Mouse (Mus musculus): ENCODE measurements around the gene Fcer2a. TPM values are rescaled to one million over a fixed set of nuclear protein-coding genes. Genes with fewer than 3 reads are reported as not detected.

Gene Fcer2a
- 1 to 10 TPM; 1.1 to 1.4 TPM for total RNA-seq (2021)
- long read RNA-seq, experiment 1, partial matches to known transcripts: 2 of 2 reads
- long read RNA-seq, experiment 1, other reads (novel, unspliced or antisense): 0 of 2 reads
- long read RNA-seq, experiment 2, partial matches to known transcripts: 1 of 1 reads
- long read RNA-seq, experiment 2, other reads (novel, unspliced or antisense): 0 of 1 reads

- no peak for DNase-seq
Observed at GRCm38 (mm10) chr8:3694121-3694520, at the start of gene Fcer2a. Gene Fcer2a, minus strand, starts transcription at chr8:3694175.

DNA sequence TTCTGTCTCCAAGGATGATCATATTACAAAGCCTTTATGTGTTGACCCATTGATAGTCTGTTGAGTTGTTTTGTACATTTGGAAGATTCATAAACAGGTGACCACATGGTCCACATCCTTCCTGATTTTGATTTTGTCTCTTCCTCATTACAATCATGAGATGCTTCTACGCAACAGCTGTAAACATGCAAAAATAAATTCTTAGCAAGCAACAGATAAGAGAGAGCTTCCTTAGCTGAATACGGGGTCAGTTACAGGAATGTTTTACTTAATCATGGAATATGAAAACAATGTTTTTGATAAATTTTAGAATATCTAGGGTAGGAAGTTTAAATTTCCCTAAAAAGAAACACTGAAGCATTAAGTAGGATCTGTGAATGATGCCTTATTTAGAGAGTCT lies 43.0 kb upstream of the Fcer2a start:
- DNase-seq: no peak

DNA sequence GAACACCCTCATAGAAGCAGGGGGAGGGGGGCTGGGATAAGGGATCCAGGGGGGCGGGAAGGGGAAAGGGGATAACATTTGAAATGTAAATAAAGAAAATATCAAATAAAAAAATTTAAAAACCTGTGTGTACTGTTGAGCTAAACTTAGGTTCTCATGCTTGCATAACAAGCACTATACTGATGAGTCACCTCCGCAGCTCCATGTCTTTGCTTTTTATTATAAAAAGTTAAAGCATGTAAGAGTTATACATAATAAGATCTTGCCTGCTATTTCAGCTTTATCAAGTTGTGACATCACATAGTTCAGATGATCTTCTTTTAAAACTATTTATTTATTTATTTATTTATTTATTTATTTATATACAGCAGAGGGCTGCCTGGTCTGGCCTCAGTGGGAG lies 41.6 kb upstream of the Fcer2a start:
- no peak for DNase-seq

- DNase-seq: no peak
Observed at GRCm38 (mm10) chr8:3734084-3734483, 40.1 kb upstream of the Fcer2a start.

DNA sequence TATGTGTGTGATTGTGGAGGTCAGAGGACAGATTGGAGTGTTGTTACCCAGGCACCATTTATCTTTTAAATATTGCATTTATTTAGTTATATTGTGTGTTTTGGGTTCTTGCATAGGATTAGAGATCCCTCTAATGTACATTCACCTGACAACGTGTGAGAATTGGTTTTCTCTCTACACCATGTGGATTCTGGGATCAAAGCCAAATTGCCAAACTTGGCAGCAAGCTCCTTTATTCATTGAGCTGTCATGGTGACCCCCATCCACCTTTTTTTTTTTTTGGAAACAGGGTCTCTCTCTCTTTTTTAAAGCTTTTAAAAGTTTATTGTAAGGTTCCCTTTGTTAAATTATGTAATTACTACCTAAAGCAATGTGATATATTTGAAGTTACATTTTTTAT lies 27.1 kb upstream of the Fcer2a start:
- no peak for DNase-seq

DNA sequence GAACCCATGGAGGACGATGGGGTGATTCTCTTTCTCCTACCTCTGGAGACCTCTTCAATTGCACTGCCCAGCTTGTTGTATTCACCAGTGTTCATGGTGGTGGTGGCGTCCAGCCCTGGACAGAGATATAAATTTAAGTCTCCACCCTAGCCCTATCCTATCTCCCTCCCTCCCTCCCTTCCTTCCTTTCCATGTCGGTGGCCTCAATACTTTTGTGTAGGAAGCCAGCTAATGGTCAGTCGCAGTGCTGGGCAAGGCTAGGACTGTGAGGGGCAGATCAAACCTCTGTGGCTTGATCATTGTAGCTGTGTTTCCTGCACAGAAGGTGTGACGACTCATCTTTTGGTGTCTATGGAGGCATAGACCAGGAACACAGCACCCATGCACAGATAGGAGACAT lies 26.6 kb upstream of the Fcer2a start, which contains the start of gene Clec4g:
Gene Clec4g, minus strand, starts transcription at position 101 of the 400 bp plus-strand sequence.
- DNase-seq: no peak

DNA sequence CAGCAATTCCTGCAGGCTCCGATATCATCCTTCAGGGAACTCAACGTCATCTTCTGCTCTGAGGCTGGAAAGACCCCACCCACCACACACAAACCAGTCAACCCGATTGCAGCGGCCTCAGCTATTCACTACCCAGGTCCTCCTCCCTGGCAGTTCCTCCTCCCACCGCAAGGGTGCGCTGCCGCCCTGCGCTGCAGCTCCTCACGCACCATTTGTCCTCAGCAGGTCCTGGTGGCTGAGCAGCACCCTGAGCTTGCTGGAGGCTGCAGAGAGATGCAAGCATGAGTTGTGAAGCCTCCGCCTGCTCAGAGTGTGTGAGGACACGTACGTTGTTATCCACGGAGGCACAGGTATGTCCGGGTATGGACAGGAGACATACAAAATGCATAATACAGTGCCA lies 24.6 kb upstream of the Fcer2a start:
- peak; percentile 68 for DNase-seq

DNA sequence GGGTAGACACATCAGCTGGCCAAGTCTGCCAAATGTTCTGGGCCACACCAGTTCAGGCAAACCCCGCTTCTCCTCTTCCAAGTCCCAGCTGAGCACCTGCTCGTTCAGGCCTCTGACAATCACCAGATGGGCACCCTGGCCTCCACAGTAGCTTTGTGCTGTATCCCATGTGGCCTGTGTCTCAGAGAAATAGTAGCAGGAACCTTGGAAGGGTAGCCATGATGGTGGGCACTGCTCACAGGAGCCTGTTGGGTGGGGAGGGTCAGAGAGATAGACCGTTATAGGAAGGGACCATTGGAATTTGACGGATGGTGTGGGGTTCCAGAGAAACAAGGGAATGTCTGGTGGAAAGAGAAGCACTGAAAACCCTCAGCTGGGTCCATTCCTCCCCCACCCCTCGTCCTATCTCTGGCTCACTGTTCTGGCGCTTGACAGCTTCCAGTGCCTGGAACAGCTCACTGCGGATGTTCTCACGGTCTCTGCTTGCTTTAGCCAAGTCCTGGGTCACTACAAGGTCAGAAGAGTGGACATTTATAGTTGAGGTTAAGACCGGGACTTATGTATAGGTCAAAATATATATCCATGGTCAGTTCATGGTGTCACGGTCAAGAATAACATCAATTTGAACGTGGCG lies 23.5 kb upstream of the Fcer2a start:
- DNase-seq: no peak

DNA sequence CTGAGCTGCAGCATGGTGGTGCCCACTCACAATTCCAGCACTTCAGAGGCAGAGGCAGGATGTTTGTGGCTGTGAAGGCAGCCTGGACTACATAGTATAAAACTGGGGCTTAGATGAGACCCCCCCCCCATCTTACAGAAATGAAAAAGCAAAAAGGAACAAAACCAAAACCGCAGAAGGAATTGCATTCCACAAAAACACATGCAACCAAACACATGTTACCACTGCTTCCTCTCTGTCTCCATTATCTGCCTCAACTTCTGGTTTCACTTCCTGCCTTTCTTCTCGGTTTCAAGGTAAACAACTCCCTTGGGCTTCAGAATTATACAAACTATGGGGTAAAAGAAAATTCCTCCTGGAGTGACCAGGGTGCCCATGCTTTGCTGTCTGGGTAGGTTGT lies 17.7 kb upstream of the Fcer2a start:
- no peak for DNase-seq

DNA sequence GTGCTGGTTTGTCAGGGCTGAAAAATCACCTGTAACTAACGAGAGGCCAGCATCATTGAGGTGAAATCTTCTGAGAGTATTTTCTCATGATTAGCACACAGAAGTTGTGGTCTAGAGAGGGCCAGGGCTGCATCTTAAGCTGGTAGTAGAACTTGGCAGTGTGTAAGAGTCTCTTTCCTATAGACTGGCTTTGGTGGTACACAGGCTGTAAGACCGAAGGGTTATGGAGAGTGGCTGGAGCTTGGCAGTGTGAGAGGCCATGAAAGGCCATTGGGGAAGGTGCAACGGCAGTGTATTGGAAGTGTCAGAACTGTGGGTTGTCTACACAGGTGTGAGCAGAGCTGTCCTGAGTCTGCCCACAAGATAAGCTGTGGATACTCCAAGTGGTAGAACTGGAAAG lies 16.3 kb upstream of the Fcer2a start:
- DNase-seq: no peak

DNA sequence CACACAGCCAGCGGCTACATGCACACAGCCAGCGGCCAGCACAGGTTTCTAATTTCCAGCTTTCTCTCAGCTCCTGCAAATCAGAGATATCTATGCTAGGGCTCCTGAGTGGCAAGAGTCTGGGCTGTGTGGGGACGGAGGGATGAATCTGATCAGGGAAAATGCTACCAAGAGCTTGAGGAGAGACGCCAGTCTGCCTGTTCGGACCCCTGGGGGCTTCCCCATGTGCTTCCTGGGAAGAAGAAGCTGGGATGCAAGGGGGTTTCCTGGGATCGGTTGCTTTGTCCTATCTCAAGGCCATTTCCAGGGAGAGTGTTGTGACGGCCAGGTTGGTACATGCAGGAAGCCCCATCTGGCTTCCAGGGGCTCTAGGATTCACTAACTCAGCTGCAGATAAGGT lies 13.6 kb upstream of the Fcer2a start:
- no peak for DNase-seq

DNA sequence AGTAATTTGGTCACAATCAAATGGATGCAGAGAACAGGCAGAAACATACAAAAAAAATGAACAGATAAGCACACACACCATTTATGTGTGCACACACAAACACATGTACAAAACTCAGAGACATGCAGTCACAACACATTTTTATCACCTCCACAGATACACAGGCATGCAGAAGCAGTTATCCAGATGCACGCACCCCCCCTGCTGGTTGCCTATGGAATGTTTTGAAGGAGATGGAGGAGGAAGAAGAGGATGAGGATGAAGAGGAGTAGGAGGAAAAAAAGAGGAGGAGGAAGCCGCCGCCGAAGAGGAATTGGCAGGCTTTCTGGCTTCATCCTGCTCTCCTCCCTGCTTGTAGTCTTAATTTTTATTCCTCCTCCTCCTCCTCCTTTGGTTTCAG lies 11.7 kb upstream of the Fcer2a start:
- no peak for DNase-seq

DNA sequence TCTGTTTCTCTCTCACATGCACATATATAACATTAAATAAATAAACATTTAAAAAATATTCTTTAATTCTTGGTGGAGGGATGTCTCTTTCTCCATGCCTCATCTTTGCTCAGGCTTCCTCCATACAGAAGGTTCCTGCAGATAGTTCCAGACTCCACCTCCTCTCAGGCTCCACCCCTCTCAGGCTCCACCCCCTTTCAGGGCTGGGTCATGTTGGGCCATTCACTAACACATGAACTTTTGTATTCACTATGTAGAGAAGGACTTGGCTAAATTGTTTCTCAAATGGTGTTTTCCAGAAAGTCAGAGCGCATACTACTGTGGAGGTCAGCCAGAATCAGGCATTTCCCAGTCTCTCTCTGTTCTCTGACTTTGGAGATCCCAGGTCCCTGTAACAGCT lies 7.5 kb upstream of the Fcer2a start:
- no peak for DNase-seq

- DNase-seq: no peak
Observed at GRCm38 (mm10) chr8:3690774-3691173, 3.2 kb downstream of the Fcer2a start.

DNA sequence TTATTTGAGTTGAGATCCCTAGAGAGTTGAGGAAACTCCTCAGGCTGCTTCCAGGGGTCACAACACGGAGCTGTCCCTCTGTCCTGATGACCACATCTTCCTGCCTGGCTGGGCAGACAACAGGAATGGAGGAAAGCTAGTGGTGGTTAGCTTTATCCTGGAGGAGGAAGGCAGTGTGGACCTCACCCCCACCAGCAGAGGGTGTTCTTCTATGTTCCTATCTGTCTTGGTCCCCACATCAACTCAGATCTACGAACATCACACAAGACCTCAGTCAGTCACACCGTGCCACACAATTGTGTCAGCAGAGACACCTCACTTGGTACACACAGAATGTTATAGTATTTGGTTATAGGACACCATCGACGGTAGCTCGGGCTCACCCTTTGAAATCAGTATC lies 6.4 kb downstream of the Fcer2a start:
- no peak for DNase-seq

- no peak for DNase-seq
Observed at GRCm38 (mm10) chr8:3685422-3685821, 8.6 kb downstream of the Fcer2a start.

- DNase-seq: no peak
Observed at GRCm38 (mm10) chr8:3684530-3684929, 9.4 kb downstream of the Fcer2a start.

DNA sequence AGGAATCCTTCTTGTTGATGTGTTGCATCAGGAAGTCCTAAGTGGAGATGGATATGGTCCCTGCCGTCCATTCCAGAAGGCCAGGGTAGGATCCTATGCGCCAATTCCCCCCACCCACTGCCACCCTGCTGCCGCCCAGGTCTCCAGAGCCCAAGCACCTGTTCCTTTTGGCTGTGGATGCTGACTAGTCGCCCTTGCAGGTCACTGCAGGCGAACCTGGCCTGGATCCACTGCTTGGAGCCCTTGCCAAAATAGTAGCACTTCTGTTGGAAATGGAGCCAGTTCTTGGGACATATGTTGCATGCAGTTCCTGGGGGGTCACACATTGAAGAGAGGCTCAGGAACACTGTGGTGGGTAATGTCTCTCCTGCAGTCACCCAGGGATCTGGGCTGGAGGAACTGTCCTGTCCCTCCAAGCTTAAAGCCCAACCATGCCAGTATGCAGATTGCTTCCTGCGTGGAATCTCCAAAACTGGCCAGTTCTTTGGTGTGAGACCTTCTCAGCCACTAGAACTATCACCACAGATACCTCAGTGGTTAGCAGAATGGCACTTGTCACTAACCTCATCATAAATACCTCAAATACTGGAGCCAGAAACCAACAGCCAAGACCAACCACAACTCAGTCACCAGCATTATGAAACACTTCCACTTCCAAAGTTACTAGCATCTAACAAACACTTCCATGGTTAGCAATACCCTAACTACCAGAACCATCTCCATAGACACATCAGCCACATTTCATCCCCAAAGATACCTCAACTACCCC lies 10.4 kb downstream of the Fcer2a start:
- peak; percentile 60 for DNase-seq

DNA sequence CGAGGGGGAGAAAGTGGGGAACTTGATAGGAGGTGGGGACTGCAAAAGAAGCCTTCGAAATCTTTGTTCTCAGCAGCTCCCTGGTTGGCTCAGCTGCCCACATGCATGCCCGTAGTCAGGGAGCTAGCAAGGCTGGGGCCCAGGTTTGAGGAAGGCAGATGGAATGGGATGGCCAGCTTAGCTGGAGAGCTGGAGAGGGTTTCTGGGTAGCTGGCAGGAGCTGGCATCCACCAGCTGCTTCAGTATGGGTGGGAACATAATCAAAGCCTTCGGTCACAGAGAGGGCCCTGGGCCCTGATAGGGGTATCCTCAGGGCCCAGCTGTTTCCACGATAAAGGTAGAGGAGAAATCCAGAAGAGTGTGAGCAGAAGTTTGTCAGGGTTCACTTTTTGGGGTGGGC lies 11.5 kb downstream of the Fcer2a start:
- no peak for DNase-seq

- DNase-seq: no peak
Observed at GRCm38 (mm10) chr8:3679656-3680055, 14.3 kb downstream of the Fcer2a start.

- no peak for DNase-seq
Observed at GRCm38 (mm10) chr8:3679236-3679635, 14.7 kb downstream of the Fcer2a start.

DNA sequence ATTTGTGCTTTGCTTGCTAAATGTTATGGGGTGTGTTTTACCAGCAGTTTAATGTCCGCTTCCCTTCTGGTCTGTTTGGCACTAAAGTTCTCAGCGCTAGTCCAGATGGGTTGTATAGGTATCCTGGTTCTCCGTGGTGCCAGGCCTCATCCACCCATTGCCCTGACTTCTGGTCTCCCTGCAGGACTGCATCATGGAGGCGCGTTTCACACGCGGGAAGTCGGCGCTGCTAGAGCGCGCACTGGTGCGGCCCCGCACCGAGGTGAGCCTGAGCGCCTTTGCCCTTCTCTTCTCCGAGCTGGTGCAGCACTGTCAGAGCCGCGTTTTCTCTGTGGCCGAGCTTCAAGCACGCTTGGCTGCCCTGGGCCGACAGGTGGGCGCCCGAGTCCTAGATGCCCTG lies 15.1 kb downstream of the Fcer2a start:
- DNase-seq: peak; percentile 7

DNA sequence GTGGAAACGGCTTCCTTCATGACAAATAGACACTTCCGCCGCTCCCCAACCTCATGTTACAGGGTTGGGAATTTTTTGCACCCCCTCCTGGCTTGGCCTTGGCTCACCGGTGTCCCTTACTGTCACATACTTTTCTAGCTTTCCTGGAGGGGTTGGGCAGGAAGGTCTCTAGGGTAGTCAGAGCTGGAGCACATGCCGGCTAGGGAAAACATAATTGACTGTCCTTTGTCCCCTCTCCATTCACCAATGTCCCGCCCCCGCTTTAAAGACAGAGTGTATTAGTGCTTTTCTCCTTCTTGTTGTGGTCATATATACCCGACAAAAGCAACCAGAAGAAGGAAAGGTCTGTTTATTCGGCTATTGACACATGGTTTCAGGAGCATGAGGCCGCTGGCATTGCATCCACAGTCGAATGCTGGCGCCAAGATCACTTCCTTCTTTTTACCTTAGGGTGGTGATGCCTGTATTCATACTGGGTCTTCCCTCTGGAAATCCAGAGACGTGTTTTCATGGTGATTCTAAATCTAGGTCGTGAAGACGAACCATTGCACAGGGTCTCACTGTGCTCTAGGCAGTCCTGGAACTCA lies 16.9 kb downstream of the Fcer2a start:
- no peak for DNase-seq

Data from gastrocnemius, postnatal 10 days (tissue).